Mouse (Mus musculus) layer of hippocampus, postnatal 25 days (tissue): ENCODE data around the gene Prss42. TPM values are rescaled to one million over a fixed set of nuclear protein-coding genes. Genes with fewer than 3 reads are reported as not detected.

Experiments
- total RNA-seq, 2 experiments: library from RNA; stranded (reverse); gene quantifications; 2 replicates each; pipeline ENCODE4 v1.2.3; 2021

The Prss42 gene
- total RNA-seq, 2 experiments from 2014 or later = not detected

Other genes starting within 250 kb of the Prss42 start
- gene Nradd, start 173.7 kb upstream of the Prss42 start, total RNA-seq = 1 to 10 TPM; 1.6 to 1.9 TPM
- gene Nbeal2, start 144.0 kb upstream of the Prss42 start, total RNA-seq = 10 to 100 TPM in 1 of 2 experiments, 1 to 10 TPM in 1; 8.4 to 12.9 TPM
- 10 to 100 TPM; 51.2 to 57.6 TPM for gene Ccdc12, start 141.7 kb upstream of the Prss42 start, total RNA-seq
- gene Myl3, start 56.3 kb upstream of the Prss42 start, total RNA-seq = under 1 TPM in 1 of 2 experiments, not detected in 1; 0.39 TPM
- gene Pth1r, start 51.0 kb upstream of the Prss42 start, total RNA-seq = 1 to 10 TPM; 5.5 to 6.4 TPM
- not detected for gene Prss44, start 15.8 kb downstream of the Prss42 start, total RNA-seq
- under 1 TPM; 0.30 to 0.52 TPM for gene Prss43, start 28.5 kb downstream of the Prss42 start, total RNA-seq
- under 1 TPM; 0.44 to 0.61 TPM for gene Prss45, start 36.4 kb downstream of the Prss42 start, total RNA-seq
- gene Prss46, start 46.3 kb downstream of the Prss42 start, total RNA-seq = under 1 TPM in 1 of 2 experiments, not detected in 1; 0.22 TPM
- under 1 TPM; 0.54 to 0.80 TPM for gene Prss50, start 59.8 kb downstream of the Prss42 start, total RNA-seq
- gene Als2cl, start 81.7 kb downstream of the Prss42 start, total RNA-seq = 10 to 100 TPM in 1 of 2 experiments, 1 to 10 TPM in 1; 8.6 to 17.6 TPM
- gene Tmie, start 81.9 kb downstream of the Prss42 start, total RNA-seq = 1 to 10 TPM; 1.5 to 1.7 TPM
- gene Fam240a, start 118.7 kb downstream of the Prss42 start, total RNA-seq = not detected
- gene Tdgf1, start 148.0 kb downstream of the Prss42 start, total RNA-seq = under 1 TPM; 0.23 to 0.66 TPM
- gene Lrrc2, start 153.4 kb downstream of the Prss42 start, total RNA-seq = 1 to 10 TPM; 1.8 to 2.3 TPM
- gene Rtp3, start 192.4 kb downstream of the Prss42 start, total RNA-seq = under 1 TPM; 0.10 to 0.26 TPM
- gene Ltf, start 221.1 kb downstream of the Prss42 start, total RNA-seq = under 1 TPM in 1 of 2 experiments, not detected in 1; 0.34 TPM